Mouse (Mus musculus) cerebellum, adult 2 months (tissue): ENCODE measurements around the gene Rhd. TPM values are rescaled to one million over a fixed set of nuclear protein-coding genes. Genes with fewer than 3 reads are reported as not detected.

Experiments
- DNase-seq, 2 experiments: peaks; one replicate each; pipeline ENCODE4 v3.0.0; 2021
- H3K27ac ChIP-seq: fragments of 200-500 bp; 2 replicates; pipeline ENCODE4 v1.5.1; 2012; ENCODE audit warnings: low read length, control low read depth, inconsistent platforms; ENCODE audit not compliant: insufficient read depth
- H3K27me3 ChIP-seq: fragments of 200-500 bp; 2 replicates; pipeline ENCODE4 v1.6.1; 2012; ENCODE audit warnings: inconsistent platforms, mild to moderate bottlenecking, low read length, moderate library complexity; ENCODE audit not compliant: control insufficient read depth, insufficient read depth
- H3K4me1 ChIP-seq: fragments of 200-500 bp; 2 replicates; pipeline ENCODE4 v1.6.1; 2011; ENCODE audit warnings: low read length; ENCODE audit not compliant: control insufficient read depth, insufficient read depth
- H3K4me3 ChIP-seq: fragments of 200-500 bp; replicated peaks from 2 replicates; pipeline ENCODE3; 2011; ENCODE audit warnings: mild to moderate bottlenecking, low read depth, low read length, control low read depth; ENCODE audit not compliant: insufficient read depth
- CTCF ChIP-seq: fragments of 200-500 bp; IDR thresholded peaks from 2 replicates; pipeline ENCODE4 v1.5.1; 2011; ENCODE audit warnings: low read depth, mild to moderate bottlenecking, control low read depth, low read length, moderate library complexity, borderline replicate concordance; ENCODE audit not compliant: insufficient read depth
- POLR2A ChIP-seq: fragments of 200-500 bp; IDR thresholded peaks from 2 replicates; pipeline ENCODE4 v1.6.1; 2011; ENCODE audit warnings: low read length, control low read depth, borderline replicate concordance; ENCODE audit not compliant: insufficient read depth
- WGBS: fragments of 180-500 bp; shearing (Covaris S2); methylation state at CpG from one replicate; pipeline ENCODE4 v1.1.7; 2018; 5-methylcytosine and 5-hydroxymethylcytosine counted together
- polyA plus RNA-seq: library from polyadenylated mRNA; depleted of rRNA; stranded (reverse); fragments of >200 nt; gene quantifications from 2 replicates; pipeline ENCODE4 v1.2.3, GENCODE M21; 2012

Gene Rhd
- polyA plus RNA-seq, 1 experiment, result 1.0 TPM

DNA sequence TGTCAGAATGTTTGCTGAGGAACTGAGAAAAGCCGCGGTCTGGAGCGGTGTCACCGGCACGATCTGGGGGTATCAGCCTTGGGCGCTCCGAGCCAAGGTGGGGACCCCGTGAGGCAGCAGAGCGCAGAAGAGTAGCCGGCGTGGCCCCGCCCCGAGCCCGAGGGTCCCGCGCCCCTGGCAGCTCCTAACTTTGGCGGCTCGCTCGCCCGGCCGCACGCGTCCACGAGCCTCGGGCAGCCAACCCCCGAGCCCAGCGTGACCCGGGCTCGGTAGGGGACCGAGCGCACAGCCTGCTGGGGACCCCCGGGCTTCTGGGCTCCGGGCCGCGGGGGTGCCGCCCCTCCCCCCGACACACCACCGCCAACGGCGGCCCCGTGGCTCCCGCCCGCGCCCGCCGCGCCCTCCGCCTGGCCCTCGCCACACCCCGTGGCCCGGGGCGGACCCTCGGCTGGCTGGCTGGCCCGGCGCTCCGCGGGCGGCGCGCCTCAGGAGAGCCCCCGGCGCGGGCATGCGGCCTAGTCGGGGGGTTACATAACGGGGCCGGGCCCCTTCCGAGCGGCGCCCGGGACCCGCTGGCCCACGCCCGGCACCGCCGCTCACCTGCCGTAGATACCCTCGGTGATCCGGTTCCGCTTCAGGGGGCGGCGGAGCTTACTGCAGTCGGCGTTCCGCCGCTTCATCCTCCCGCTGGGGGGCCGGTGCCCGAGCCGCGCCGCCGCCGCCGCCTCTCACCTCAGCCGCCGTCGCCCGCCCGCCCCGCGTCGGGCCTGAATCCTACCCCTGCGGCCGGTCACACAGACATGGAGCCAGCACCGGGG lies 11.7 kb upstream of the Rhd start:
- peaks cover 5% of the 10 kb centered on the region; the same call in 1 of the 2 replicates for H3K4me1 ChIP-seq
- DNase-seq, result peak; percentile 53 to 55
- no peak for TF ChIP-seq CTCF
- no peak for TF ChIP-seq POLR2A
- H3K27me3 ChIP-seq, result no peaks in the 10 kb centered on the region
- H3K4me3 ChIP-seq, result peak overlapping the region; percentile 71
- WGBS, result under 1% methylated on average over 96 of the region's 106 CpGs
- H3K27ac ChIP-seq, result peak overlapping the region; percentile 89

GRCm38 (mm10) chr4:134853259-134853636 lies 11.1 kb upstream of the Rhd start, which contains the start of gene Maco1:
TSS of gene Maco1 (minus strand) at chr4:134853345.
- H3K4me3 ChIP-seq, result peak within 1 kb of the TSS; percentile 84
- TF ChIP-seq CTCF (no peak), POLR2A (no peak)
- WGBS, result under 1% methylated on average over 38 of the region's 38 CpGs
- no peaks in the 10 kb centered on the region for H3K27me3 ChIP-seq
- peak within 1 kb of the TSS; percentile 93 for H3K27ac ChIP-seq
- peak; percentile 99 to 100 for DNase-seq
- peaks cover 4% of the 10 kb centered on the region; the same call in 1 of the 2 replicates for H3K4me1 ChIP-seq

- peak overlapping the region; percentile 84 for H3K4me3 ChIP-seq
- H3K27me3 ChIP-seq, result no peaks in the 10 kb centered on the region
- H3K27ac ChIP-seq, result peak overlapping the region; percentile 93
- H3K4me1 ChIP-seq, result 0 out of 2 replicates have a peak, but pooled peaks cover 2% of the 10 kb centered on the region
- peak; percentile 95 to 96 for DNase-seq
- WGBS, result under 1% methylated on average over 90 of the region's 91 CpGs
- TF ChIP-seq POLR2A (peak; percentile 79), CTCF (no peak)
Measured at GRCm38 (mm10) chr4:134853637-134854485, 10.5 kb upstream of the Rhd start.

DNA sequence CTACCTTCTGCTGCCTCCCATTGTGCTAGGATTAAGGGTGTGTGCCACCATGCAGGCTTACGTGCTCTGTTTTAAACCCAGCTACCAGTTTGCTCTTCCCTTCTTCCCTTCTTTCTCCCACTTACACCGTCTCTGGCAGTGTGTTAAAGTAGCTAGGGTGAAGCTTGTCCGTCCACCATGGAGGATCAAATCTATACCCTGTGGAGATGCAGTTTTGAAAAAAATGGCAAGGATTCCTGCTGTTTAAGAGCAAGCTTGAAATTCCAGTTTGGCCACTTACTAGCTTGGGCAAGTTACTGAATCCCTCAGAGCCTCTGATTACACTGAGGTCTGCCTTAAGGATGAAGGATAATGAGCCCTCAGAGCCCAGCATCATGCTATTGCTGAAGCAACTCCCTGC lies 9.0 kb upstream of the Rhd start:
- 70% methylated on average over 3 of the region's 3 CpGs for WGBS
- Histone ChIP-seq H3K27ac (no peak overlapping the region), H3K4me3 (no peak overlapping the region), H3K4me1 (0 out of 2 replicates have a peak, but pooled peaks cover 2% of the 10 kb centered on the region), H3K27me3 (no peaks in the 10 kb centered on the region)
- TF ChIP-seq POLR2A (no peak), CTCF (no peak)
- no peak for DNase-seq

DNA sequence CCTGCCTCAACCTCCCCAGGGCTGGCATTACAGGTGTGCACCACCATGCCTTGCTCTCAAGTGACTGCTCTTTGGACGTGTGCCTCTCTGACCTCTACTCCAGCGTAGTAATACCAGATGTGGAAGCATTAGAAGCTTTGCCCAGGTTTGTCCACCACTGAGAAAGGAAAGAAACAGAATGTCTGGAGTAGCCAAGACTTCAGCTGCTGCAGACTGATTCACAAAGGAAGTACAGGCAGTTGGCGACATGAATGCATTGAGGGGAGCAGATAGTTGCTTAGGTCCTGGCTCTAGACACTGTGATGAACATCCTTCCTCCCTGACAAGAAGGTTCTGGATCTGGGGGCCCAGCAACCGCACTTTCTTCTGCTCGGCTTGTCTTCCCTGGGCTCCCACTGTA lies 8.3 kb upstream of the Rhd start:
- no peaks in the 10 kb centered on the region for H3K27me3 ChIP-seq
- no peak overlapping the region for H3K27ac ChIP-seq
- DNase-seq, result no peak
- WGBS, result 73% methylated on average over 5 of the region's 5 CpGs
- TF ChIP-seq POLR2A, result no peak
- TF ChIP-seq CTCF, result no peak
- no peak overlapping the region for H3K4me3 ChIP-seq
- H3K4me1 ChIP-seq, result no peaks in the 10 kb centered on the region

DNA sequence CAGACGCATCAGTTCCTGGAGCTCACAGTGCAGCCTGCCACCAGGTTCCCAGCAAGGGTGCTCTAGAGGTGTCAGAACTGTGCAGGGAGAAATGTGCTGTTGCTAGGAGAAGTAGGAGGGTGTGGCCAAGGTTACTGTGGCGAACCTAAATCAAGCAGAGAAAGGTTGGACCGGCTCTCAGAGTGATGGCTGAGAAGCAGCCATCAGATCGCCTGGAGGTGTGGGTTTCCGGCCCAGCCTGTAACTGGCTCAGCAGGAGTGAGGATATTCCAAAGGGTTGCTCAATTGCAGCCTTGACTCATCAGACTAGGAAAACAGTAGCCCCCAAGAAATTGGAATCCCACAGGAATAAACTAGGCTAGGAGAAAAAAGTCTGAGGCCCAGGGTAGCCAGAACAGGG lies 7.8 kb upstream of the Rhd start:
- H3K4me1 ChIP-seq, result no peaks in the 10 kb centered on the region
- no peak for DNase-seq
- no peak overlapping the region for H3K27ac ChIP-seq
- no peak for TF ChIP-seq CTCF
- TF ChIP-seq POLR2A, result no peak
- H3K27me3 ChIP-seq, result no peaks in the 10 kb centered on the region
- WGBS, result 60% methylated on average over 5 of the region's 5 CpGs
- H3K4me3 ChIP-seq, result no peak overlapping the region

DNA sequence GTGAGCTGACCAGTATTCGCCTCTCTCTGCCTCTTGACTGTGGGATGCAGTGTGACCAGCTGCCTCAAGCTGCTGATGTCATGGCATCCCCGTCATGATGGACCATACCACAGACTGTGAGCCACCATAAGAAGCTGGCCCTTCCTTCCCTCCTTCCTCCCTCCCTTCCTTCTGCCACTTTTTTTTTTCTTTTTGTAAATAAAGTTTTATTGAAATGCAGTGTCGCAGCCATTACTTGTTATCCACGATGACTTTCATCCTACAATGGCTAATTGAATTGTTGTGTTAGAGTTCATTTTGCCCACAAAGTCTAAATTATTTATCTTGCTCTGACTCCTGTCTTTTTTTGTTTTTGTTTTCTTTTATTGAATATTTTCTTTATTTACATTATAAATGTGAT lies 5.8 kb upstream of the Rhd start:
- H3K4me3 ChIP-seq, result no peak overlapping the region
- no peaks in the 10 kb centered on the region for H3K27me3 ChIP-seq
- no peak for TF ChIP-seq CTCF
- no peak for TF ChIP-seq POLR2A
- DNase-seq, result no peak
- H3K27ac ChIP-seq, result no peak overlapping the region
- 88% methylated on average over 4 of the region's 4 CpGs for WGBS
- H3K4me1 ChIP-seq, result no peaks in the 10 kb centered on the region

DNA sequence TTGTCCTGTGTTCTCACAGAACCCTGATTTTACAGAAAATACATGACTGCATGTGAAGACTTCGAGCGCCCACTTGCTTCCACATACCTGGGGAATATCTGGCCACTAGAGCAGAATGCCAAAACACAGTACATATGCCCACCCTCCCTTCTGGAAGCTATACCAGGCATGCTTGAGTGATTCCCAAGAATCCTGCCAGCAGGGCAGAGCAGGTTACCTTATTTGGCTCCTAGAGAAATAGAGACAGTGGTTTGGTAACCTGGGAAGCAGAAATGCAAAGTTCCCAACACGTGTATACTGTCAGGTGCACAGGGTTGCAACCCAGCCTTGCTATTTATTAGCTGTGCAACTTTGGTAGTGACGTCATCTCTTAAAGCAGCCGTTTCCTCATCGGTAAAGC lies 2.5 kb upstream of the Rhd start:
- WGBS, result 83% methylated on average over 6 of the region's 6 CpGs
- no peak for DNase-seq
- Histone ChIP-seq H3K27ac (no peak overlapping the region), H3K4me1 (no peaks in the 10 kb centered on the region), H3K4me3 (no peak overlapping the region), H3K27me3 (no peaks in the 10 kb centered on the region)
- TF ChIP-seq CTCF (no peak), POLR2A (no peak)
